Mouse (Mus musculus) stomach, embryonic 15.5 days (tissue): ENCODE data around the gene Nsun2. TPM values are rescaled to one million over a fixed set of nuclear protein-coding genes. Genes with fewer than 3 reads are reported as not detected.
A peak's percentile ranks its signal among the peaks of the same experiment; 100 is the strongest.

Source experiments
- ATAC-seq: fragments of 200-750 bp; cut with Nextera tagmentation; 2 replicates; pipeline ENCODE4 v1.8.0; 2017; ENCODE audit warnings: low read depth, moderate number of reproducible peaks, moderate TSS enrichment; ENCODE audit not compliant: insufficient read depth, low FRiP score
- H3K27ac ChIP-seq: fragments of 300-500 bp; sonication (generic); 2 replicates; pipeline ENCODE4 v1.5.1; 2015; ENCODE audit warnings: mild to moderate bottlenecking, inconsistent platforms
- H3K27me3 ChIP-seq: fragments of 300-500 bp; sonication (generic); replicated peaks from 2 replicates; pipeline ENCODE4 v1.6.1; 2015; ENCODE audit warnings: inconsistent platforms
- H3K36me3 ChIP-seq: fragments of 300-500 bp; sonication (generic); 2 replicates; pipeline ENCODE4 v1.6.1; 2015; ENCODE audit warnings: inconsistent platforms
- H3K4me1 ChIP-seq: fragments of 300-500 bp; sonication (generic); 2 replicates; pipeline ENCODE4 v1.6.1; 2015; ENCODE audit warnings: inconsistent platforms
- H3K4me2 ChIP-seq: fragments of 300-500 bp; sonication (generic); 2 replicates; pipeline ENCODE4 v1.6.1; 2015; ENCODE audit warnings: mild to moderate bottlenecking, inconsistent platforms
- H3K4me3 ChIP-seq: fragments of 300-500 bp; sonication (generic); replicated peaks from 2 replicates; pipeline ENCODE4 v1.5.1; 2015; ENCODE audit warnings: inconsistent platforms
- H3K9ac ChIP-seq: fragments of 300-500 bp; sonication (generic); 2 replicates; pipeline ENCODE4 v1.6.1; 2015; ENCODE audit warnings: inconsistent platforms
- H3K9me3 ChIP-seq: fragments of 300-500 bp; sonication (generic); 2 replicates; pipeline ENCODE4 v1.6.1; 2016; ENCODE audit warnings: inconsistent platforms
- WGBS: fragments of 180-500 bp; shearing (Covaris S2); methylation state at CpG from one replicate; pipeline ENCODE4 v1.1.7; 2015; 5-methylcytosine and 5-hydroxymethylcytosine counted together
- polyA plus RNA-seq: library from polyadenylated mRNA; unstranded; fragments of >200 nt; fragmentation: Nextera tagmentation; extraction: Ambion mirVana; gene quantifications from 2 replicates; pipeline ENCODE4 v1.2.1, GENCODE M21; 2015

Gene Nsun2
- polyA plus RNA-seq, 1 experiment from 2014 or later = 117 TPM

DNA sequence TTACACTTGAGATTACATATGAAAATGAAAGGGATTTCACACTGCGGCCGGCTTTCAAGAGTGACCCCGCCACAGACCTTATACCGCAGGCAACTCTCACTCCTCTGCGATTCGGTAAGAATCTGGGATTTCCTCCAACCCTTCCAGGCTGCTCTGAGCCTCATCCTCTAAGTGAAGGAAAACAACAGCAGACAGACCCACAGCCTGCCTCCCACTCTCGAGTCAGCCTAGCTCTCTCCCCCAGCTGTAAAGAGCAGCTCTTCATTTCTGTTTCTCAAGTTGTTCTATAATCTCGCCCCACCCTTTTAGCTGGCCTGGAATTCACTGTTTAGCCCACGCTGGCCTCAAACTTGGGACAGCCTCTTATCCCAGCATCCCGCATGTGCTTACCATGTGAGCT, 8.2 kb downstream of the Nsun2 start:
- H3K9ac ChIP-seq = no peak overlapping the region
- no peaks in the 10 kb centered on the region for H3K27me3 ChIP-seq
- peak; percentile 23; the same call in 1 of the 2 replicates for ATAC-seq
- 42% methylated on average over 10 of the region's 10 CpGs for WGBS
- H3K27ac ChIP-seq = peak overlapping the region; percentile 41
- peaks cover 19% of the 10 kb centered on the region for H3K4me1 ChIP-seq
- 0 out of 2 replicates have a peak overlapping the region, but pooled peaks have one; percentile 1 for H3K4me2 ChIP-seq
- no peaks in the 10 kb centered on the region for H3K9me3 ChIP-seq
- H3K4me3 ChIP-seq = no peak overlapping the region
- H3K36me3 ChIP-seq = no peaks in the 10 kb centered on the region

DNA sequence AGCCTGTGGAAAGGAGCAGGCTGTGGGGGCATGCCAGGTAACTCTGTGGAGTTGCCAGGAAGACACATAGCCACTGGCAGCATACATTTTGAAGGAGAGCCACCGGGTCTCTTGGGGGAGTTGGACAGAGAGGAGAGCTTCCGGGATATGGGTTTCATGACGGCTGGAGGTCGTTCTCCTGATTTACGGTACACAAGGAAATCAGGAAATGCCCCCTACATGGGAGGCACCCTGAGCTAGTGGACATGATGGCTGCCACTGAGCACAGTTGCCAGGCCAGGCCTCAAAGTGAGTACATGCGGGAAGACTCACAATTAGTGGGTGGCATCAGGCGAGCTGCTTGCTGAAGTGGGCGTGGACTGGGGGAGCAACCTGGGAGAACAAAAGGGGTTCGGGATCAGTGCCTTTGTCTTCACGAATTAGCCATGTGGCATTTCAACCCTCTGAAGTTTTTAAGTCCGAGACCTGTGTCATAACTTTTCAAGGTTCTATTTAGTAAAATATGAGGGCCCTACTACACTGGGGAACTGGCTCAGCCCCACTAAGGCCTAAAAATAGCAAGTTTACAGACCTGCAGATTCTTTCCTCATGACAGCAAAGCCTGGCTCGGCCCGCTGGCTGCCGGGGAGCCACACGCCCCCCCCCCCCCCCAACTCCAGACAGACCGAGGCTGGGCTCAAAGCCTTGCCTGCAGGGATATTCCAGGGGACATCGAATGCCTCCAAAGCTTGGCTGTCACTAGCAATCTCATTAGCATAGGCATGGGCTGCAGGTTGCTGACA, 9.2 kb downstream of the Nsun2 start:
- Histone ChIP-seq H3K4me2 (peak overlapping the region; percentile 32), H3K27ac (peak overlapping the region; percentile 41), H3K4me1 (peaks cover 19% of the 10 kb centered on the region), H3K9ac (no peak overlapping the region), H3K4me3 (no peak overlapping the region), H3K9me3 (no peaks in the 10 kb centered on the region), H3K27me3 (no peaks in the 10 kb centered on the region), H3K36me3 (no peaks in the 10 kb centered on the region)
- WGBS = 35% methylated on average over 17 of the region's 17 CpGs
- ATAC-seq = 0 out of 2 replicates have a peak, but pooled peaks have one; percentile 25

DNA sequence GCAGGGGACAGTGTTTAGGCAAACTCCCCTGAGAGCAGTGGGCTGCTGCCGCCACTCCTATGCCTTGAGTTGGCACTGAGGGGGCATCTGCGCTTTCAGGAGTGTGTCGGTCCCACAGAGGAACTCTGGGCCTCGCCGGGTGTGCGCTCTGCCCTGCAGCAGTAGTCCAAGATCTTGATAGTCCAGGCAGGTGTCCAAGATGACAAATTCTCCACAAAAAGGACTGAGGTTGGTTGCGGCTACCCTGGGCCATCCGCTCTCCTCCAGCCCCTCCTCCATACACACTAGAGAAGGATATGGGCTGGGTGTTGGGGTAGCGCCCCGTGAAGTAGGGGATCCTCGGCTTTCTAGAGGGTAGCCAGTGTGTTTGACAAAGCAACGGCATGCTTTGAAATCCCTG, 10.0 kb downstream of the Nsun2 start:
- H3K27ac ChIP-seq = peak overlapping the region; percentile 26; the same call in 1 of the 2 replicates

DNA sequence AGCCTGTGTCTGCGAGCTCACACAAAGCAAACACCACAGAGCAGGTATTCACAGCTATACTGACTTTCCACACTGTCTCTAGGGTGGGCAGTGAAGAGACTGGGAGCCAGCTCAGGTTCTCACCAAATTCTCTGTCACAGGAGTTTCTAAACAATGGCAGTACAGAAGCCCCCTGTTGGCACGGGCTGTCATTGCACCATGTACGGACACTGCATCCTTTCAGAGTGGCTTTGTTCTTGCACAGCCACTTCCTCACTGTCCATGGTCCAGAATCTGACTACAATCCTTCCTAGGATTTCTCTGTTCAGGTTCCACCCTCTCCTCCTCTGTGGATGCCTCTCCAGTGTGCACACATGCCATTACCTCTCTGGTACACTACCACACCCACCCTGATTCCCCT, 11.5 kb downstream of the Nsun2 start:
- Histone ChIP-seq H3K36me3 (no peaks in the 10 kb centered on the region), H3K9me3 (no peaks in the 10 kb centered on the region), H3K4me1 (peaks cover 16% of the 10 kb centered on the region), H3K4me3 (no peak overlapping the region), H3K27me3 (no peaks in the 10 kb centered on the region), H3K9ac (no peak overlapping the region), H3K27ac (no peak overlapping the region), H3K4me2 (no peak overlapping the region)
- ATAC-seq = no peak
- WGBS = 24% methylated on average over 3 of the region's 3 CpGs

More for the DNA sequence above, 10.0 kb downstream of the Nsun2 start:
- WGBS = 27% methylated on average over 12 of the region's 12 CpGs
- no peaks in the 10 kb centered on the region for H3K27me3 ChIP-seq
- no peak for ATAC-seq
- H3K9me3 ChIP-seq = no peaks in the 10 kb centered on the region
- H3K4me2 ChIP-seq = peak overlapping the region; percentile 32
- H3K36me3 ChIP-seq = no peaks in the 10 kb centered on the region
- H3K4me3 ChIP-seq = no peak overlapping the region; the same call in 1 of the 2 replicates
- H3K4me1 ChIP-seq = peaks cover 16% of the 10 kb centered on the region
- no peak overlapping the region for H3K9ac ChIP-seq

DNA sequence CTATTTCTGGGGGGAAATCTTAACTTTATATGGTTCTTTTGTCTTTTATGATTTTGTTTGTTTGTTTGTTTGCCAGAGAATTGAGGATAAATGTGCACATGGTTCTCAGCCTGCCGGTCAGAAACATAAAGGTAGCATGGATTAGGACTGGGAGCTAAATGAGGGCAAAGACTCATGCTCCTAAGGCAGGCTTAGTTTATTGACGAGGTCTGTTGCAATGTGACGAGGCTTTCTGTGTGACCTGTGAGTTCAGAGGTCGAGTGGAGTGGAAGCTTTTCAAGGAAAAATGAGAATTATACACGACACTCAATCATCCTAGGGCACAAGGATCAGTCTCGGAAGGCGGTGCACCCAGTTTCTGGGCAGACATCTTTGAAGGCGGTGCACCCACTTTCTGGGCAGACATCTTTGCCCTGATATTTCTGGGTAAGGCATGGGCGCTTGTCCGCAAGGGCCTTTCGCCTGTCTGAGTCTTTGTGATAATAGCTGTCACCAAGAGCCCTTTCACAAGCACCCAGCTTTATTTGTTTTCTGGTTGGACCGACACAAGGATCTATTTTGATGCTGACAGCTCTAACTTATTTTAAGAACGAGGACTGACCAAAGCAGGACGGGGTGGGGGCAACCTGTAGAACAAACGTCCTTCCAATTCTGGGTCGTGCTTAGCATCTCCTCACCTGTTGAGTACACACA, 14.1 kb downstream of the Nsun2 start:
- Histone ChIP-seq H3K4me3 (no peak overlapping the region), H3K4me1 (peaks cover 7% of the 10 kb centered on the region), H3K36me3 (no peaks in the 10 kb centered on the region), H3K27me3 (no peaks in the 10 kb centered on the region), H3K4me2 (no peak overlapping the region), H3K27ac (no peak overlapping the region), H3K9ac (no peak overlapping the region), H3K9me3 (no peaks in the 10 kb centered on the region)
- ATAC-seq = no peak
- WGBS = 56% methylated on average over 16 of the region's 16 CpGs

DNA sequence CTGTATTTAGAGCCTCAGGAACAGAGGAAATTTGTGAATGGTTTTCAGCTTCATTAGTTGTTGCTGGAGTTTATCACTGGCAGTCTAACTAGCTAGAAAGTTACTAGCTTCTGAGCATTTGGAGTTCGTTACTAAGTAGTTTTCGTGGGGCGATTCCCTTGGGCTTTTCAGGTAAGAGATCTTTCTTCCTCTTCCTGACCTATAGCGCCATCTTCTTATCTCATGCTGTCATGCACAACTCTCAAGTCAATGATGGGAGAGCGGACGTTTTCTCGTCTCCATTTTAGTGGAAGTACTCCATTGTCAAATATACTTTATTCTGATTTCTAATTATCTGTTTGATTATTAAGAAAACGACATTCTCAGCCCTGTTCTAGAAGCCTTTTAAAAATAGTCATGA, 16.4 kb downstream of the Nsun2 start:
- Histone ChIP-seq H3K4me1 (no peaks in the 10 kb centered on the region), H3K27ac (no peak overlapping the region), H3K4me3 (no peak overlapping the region), H3K9ac (no peak overlapping the region), H3K36me3 (no peaks in the 10 kb centered on the region), H3K9me3 (no peaks in the 10 kb centered on the region), H3K4me2 (no peak overlapping the region), H3K27me3 (no peaks in the 10 kb centered on the region)
- ATAC-seq = no peak
- WGBS = 55% methylated on average over 8 of the region's 8 CpGs

DNA sequence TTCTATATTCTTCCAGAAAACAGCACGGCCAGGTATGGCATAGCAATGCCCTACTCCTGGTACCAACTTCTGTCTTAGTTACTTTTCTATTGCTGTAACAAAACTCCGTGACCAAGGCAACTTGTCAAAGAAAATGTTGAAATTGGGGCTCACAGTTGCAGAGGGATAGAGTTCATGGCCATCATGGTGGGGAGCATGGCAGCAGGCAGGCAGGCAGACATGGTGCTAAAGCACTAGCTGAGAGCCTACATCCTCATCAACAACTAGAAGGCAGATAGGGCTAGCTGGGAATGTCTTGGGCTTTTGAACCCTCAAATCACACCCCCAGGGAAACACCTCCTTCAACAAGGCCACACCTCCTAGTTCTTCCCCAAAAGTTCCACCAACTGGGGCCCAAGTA, 17.3 kb downstream of the Nsun2 start:
- Histone ChIP-seq H3K4me1 (no peaks in the 10 kb centered on the region), H3K4me2 (no peak overlapping the region), H3K27ac (no peak overlapping the region), H3K9me3 (no peaks in the 10 kb centered on the region), H3K4me3 (no peak overlapping the region), H3K27me3 (no peaks in the 10 kb centered on the region), H3K9ac (no peak overlapping the region), H3K36me3 (no peaks in the 10 kb centered on the region)
- WGBS = 79% methylated on average over 2 of the region's 2 CpGs
- ATAC-seq = no peak

DNA sequence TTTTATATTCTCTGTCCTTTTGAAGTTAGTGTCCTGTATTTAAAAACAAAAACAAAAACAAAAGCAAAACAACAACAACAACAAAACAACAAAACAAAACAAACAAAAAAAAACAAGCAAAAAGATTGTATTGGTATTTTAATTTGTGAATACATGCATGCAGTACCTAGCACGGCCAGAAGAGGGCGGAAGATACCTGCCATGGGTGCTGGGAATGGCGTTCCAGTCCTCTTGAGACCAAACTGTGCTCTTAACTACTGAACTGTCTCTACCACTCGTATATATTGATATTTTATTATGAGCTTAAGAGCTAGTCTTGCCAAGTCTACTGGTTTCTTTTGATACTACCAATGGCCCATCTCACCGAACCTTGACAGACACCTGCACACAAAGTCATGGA, 19.5 kb downstream of the Nsun2 start:
- Histone ChIP-seq H3K4me1 (no peaks in the 10 kb centered on the region), H3K4me2 (no peak overlapping the region), H3K27me3 (no peaks in the 10 kb centered on the region), H3K4me3 (no peak overlapping the region), H3K36me3 (no peaks in the 10 kb centered on the region), H3K27ac (no peak overlapping the region), H3K9ac (no peak overlapping the region), H3K9me3 (no peaks in the 10 kb centered on the region)
- no peak for ATAC-seq
- 17% methylated on average over 5 of the region's 5 CpGs for WGBS

DNA sequence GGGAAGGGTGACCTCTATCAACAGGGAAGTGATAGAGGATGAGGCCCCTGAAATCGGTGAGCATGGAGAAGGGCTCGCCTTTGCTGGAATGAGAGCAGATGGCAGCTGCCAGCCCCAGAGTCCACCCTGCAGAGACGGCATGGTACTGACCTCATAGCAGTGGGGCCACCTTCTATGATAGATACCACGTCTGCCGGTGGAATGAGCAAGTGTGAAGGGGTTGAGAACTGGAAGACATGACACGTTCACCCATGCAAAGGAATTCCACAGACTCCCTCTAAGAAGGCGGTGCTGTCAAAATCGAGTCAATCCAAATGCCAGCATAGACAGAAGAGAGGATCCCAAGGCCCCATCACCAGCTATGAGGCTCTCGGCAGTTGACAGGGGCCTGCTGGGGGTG, 20.7 kb downstream of the Nsun2 start:
- ATAC-seq = no peak
- no peak overlapping the region for H3K9ac ChIP-seq
- no peaks in the 10 kb centered on the region for H3K27me3 ChIP-seq
- no peaks in the 10 kb centered on the region for H3K36me3 ChIP-seq
- no peak overlapping the region for H3K4me2 ChIP-seq
- H3K4me1 ChIP-seq = no peaks in the 10 kb centered on the region
- H3K4me3 ChIP-seq = no peak overlapping the region
- WGBS = 67% methylated on average over 9 of the region's 9 CpGs
- H3K27ac ChIP-seq = no peak overlapping the region
- H3K9me3 ChIP-seq = no peaks in the 10 kb centered on the region

DNA sequence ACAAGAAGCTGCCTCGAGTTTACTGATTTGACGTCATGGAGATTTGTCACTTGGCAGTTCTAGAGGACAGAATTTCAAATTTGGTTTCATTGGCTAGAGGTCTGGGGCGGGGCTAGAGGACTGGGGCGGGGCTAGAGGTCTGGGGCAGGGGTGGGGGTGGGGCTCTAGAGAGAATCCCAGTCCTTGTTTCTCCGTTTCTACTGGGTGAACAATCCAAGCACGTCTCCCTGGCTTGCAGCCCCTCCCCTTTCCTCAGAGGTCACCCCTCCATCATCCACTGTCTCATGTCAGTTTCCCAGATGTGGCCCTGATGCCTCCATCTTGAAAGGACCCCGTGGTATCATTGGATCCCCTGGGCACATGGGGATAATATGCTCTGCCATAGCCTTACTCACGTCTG, 21.5 kb downstream of the Nsun2 start:
- Histone ChIP-seq H3K36me3 (no peaks in the 10 kb centered on the region), H3K4me3 (no peak overlapping the region), H3K9ac (no peak overlapping the region), H3K4me2 (no peak overlapping the region), H3K27me3 (no peaks in the 10 kb centered on the region), H3K4me1 (no peaks in the 10 kb centered on the region), H3K27ac (no peak overlapping the region), H3K9me3 (no peaks in the 10 kb centered on the region)
- whole genome bisulfite sequencing = 21% methylated on average over 8 of the region's 8 CpGs
- ATAC-seq = no peak

DNA sequence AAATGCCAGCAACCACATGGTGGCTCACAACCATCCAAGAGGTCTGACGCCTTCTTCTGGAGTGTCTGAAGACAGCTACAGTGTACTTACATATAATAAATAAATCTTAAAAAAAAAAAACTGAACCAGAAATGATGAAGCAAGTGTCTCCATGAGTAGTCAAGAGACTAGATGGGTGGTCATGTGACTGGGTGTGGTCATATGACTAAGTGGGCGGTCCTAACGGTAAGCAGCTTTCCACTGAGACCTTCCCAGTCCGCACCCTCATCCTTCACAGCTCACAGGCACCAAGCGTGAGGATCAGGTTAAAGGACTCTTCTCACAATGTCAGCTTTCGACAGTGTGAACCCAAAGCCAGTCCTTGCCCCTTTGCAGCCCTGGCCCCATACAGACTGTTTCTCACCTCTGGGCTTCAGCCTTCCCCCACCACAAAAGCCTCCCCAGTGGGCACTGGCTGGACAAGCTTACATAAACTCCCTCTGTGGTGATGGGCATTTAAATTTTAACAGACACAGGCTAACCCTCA, 22.5 kb downstream of the Nsun2 start:
- Histone ChIP-seq H3K4me1 (no peaks in the 10 kb centered on the region), H3K9ac (no peak overlapping the region), H3K9me3 (no peaks in the 10 kb centered on the region), H3K4me3 (no peak overlapping the region), H3K27ac (no peak overlapping the region), H3K36me3 (no peaks in the 10 kb centered on the region), H3K27me3 (no peaks in the 10 kb centered on the region), H3K4me2 (no peak overlapping the region)
- WGBS = 83% methylated on average over 6 of the region's 6 CpGs
- no peak for ATAC-seq

DNA sequence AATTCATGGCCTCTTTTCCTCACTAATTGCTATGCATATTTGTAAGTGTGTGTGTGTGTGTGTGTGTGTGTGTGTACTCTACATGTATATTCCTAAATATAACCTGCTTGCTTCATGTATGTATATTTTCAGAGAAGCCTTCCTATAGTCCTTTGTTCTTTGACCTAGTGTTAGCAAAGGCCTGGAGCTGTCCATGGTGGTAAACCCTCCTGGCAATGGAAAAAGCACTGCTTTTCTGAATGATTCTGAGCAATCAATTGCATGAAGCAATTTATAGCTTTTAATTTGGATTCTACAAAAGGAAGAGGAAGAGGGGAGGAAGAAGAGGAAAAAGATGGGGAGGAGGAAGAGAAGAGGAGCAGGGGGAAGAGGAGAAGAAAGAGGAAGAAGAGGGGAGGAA, 23.2 kb downstream of the Nsun2 start:
- no peak overlapping the region for H3K4me3 ChIP-seq
- H3K9me3 ChIP-seq = no peaks in the 10 kb centered on the region
- H3K27ac ChIP-seq = no peak overlapping the region
- H3K4me2 ChIP-seq = no peak overlapping the region
- H3K36me3 ChIP-seq = no peaks in the 10 kb centered on the region
- H3K27me3 ChIP-seq = no peaks in the 10 kb centered on the region
- no peak overlapping the region for H3K9ac ChIP-seq
- ATAC-seq = no peak
- H3K4me1 ChIP-seq = no peaks in the 10 kb centered on the region
